Mouse (Mus musculus): ENCODE data around the gene Zfp367. TPM values are rescaled to one million over a fixed set of nuclear protein-coding genes. Genes with fewer than 3 reads are reported as not detected.

Gene Zfp367
- polyA plus RNA-seq, 1 experiment from 2014 or later: 12.8 TPM

DNA sequence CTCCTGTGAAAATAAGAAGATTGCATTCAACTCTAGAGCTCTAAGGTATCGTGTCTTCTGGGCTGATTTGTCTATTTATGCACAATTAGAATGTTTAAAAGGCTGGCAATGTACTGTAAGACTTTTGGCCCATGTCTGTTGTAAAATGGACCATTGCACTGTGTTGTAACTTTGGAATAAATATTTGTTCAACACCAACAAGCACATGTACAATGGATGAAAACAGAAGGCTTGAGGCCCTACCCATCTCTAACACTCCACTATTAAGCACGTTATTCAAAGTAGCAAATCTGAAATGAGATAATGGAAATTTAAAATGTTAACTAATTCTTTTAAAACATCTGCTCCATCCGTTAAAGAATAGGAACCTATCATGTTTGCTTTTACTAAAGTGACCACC is 45.9 kb downstream of the Zfp367 start:
- Histone ChIP-seq H3K27ac (ENCODE audit: low read length) (no peak overlapping the region), H3K9ac (ENCODE audit: low read depth, low read length) (no peak overlapping the region), H3K4me2 (ENCODE audit: low read depth, low read length) (no peak overlapping the region), H3K4me1 (ENCODE audit: control insufficient read depth, insufficient read depth, low read length) (peaks cover 12% of the 10 kb centered on the region; the same call in 1 of the 2 replicates), H3K36me3 (ENCODE audit: control insufficient read depth, insufficient read depth, low read length) (no peaks in the 10 kb centered on the region), H3K27me3 (replicated peaks; ENCODE audit: control insufficient read depth, insufficient read depth, low read length) (no peaks in the 10 kb centered on the region), H3K4me3 (ENCODE audit: low read length) (no peak overlapping the region), H3K9me3 (ENCODE audit: control insufficient read depth, low read length) (no peaks in the 10 kb centered on the region)
- ATAC-seq: no peak
- 62% methylated on average over 3 of the region's 3 CpGs for WGBS

DNA sequence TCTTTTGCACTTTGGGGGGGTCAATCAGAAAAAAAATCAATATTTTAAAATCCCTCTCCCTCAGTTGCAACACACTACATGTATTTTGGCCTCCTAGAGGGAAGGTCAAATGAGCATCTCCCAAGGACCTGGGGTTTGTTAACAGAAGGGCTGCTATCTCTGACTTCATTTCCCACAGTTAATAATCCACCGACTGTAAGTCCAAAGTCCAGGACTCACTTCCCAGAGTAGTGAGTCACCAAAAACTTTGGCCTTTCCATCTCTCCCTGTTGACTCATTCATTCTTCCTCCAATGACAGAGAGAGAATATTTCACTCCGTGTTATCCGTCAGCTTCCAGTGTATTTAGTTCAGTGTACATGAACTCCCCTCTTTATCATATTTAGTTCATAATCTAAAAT is 47.3 kb downstream of the Zfp367 start:
- Histone ChIP-seq H3K4me3 (ENCODE audit: low read length) (no peak overlapping the region), H3K9ac (ENCODE audit: low read depth, low read length) (no peak overlapping the region), H3K27me3 (replicated peaks; ENCODE audit: control insufficient read depth, insufficient read depth, low read length) (no peaks in the 10 kb centered on the region), H3K4me2 (ENCODE audit: low read depth, low read length) (no peak overlapping the region), H3K36me3 (ENCODE audit: control insufficient read depth, insufficient read depth, low read length) (no peaks in the 10 kb centered on the region), H3K9me3 (ENCODE audit: control insufficient read depth, low read length) (no peaks in the 10 kb centered on the region), H3K4me1 (ENCODE audit: control insufficient read depth, insufficient read depth, low read length) (peaks cover 12% of the 10 kb centered on the region; the same call in 1 of the 2 replicates), H3K27ac (ENCODE audit: low read length) (no peak overlapping the region)
- WGBS: 56% methylated on average over 3 of the region's 3 CpGs
- ATAC-seq: peak; percentile 88

DNA sequence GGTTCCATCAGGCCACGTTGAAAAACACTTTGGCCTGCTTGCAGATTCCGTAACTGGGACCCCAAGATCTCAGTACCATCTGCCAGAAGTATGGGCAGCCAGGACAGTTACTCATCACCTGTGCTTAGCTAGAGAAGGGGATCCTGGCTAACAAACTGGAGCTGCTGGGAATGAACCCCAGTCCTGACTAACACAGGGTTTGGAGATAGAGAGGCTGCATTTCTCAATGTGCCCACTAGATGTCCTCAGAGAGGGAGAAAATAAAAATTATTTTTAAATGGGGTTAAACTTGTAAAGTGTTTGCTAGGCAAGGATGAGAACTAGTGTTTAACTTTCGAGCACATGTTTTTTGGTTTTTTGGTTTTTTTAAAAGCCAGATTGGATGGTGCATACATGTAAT is 52.8 kb downstream of the Zfp367 start:
- WGBS: 72% methylated on average over 3 of the region's 3 CpGs
- H3K4me1 ChIP-seq (ENCODE audit: control insufficient read depth, insufficient read depth, low read length): no peaks in the 10 kb centered on the region
- H3K4me3 ChIP-seq (ENCODE audit: low read length): no peak overlapping the region
- H3K9me3 ChIP-seq (ENCODE audit: control insufficient read depth, low read length): no peaks in the 10 kb centered on the region
- no peaks in the 10 kb centered on the region for H3K27me3 ChIP-seq (replicated peaks; ENCODE audit: control insufficient read depth, insufficient read depth, low read length)
- ATAC-seq: peak; percentile 45; the same call in 1 of the 2 replicates
- H3K27ac ChIP-seq (ENCODE audit: low read length): no peak overlapping the region
- no peaks in the 10 kb centered on the region for H3K36me3 ChIP-seq (ENCODE audit: control insufficient read depth, insufficient read depth, low read length)
- H3K4me2 ChIP-seq (ENCODE audit: low read depth, low read length): no peak overlapping the region
- H3K9ac ChIP-seq (ENCODE audit: low read depth, low read length): no peak overlapping the region

DNA sequence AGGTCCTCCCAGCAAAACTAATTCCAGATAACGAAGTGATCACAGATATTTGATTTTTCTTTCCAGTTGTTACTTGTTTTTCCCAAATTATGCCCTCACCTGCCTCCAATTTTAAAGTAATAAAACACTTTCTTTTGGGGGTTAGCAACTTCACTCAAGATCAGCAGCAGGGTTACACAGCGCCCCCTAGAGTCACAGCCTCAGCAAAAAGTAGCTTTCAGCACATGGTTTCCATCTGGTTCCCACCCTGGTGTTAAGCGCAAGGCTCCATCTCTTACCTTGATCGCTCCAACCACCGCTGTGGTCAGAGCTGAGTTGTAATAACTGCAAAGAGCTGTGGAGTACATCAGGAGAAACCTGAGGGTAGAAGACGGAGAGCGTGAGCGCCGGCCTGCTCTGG is 54.0 kb downstream of the Zfp367 start:
- no peaks in the 10 kb centered on the region for H3K4me1 ChIP-seq (ENCODE audit: control insufficient read depth, insufficient read depth, low read length)
- 78% methylated on average over 9 of the region's 9 CpGs for WGBS
- no peak for ATAC-seq

DNA sequence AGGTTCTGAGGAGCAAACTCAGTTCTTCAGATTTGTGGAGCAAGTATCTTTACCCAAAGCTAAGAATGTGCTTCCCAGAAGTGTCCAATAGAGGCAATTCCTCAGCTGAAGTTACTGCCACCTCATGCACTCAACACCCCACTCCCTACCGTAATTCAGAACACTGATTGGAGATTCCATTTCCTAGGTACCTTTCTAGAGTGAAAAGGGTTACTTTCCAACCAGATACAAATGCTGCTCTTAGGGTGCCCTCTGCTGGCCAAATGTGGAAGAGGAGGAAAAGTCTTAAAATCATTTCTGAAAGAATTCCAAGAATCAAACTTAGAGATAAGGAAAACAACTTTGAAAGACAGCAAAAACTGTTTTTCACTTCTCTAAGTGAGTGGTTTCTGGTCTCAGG is 59.7 kb downstream of the Zfp367 start:
- Histone ChIP-seq H3K9me3 (ENCODE audit: control insufficient read depth, low read length) (no peaks in the 10 kb centered on the region), H3K4me1 (ENCODE audit: control insufficient read depth, insufficient read depth, low read length) (no peaks in the 10 kb centered on the region; the same call in 1 of the 2 replicates), H3K27ac (ENCODE audit: low read length) (no peak overlapping the region), H3K27me3 (replicated peaks; ENCODE audit: control insufficient read depth, insufficient read depth, low read length) (no peaks in the 10 kb centered on the region), H3K4me3 (ENCODE audit: low read length) (no peak overlapping the region), H3K36me3 (ENCODE audit: control insufficient read depth, insufficient read depth, low read length) (no peaks in the 10 kb centered on the region), H3K9ac (ENCODE audit: low read depth, low read length) (no peak overlapping the region), H3K4me2 (ENCODE audit: low read depth, low read length) (no peak overlapping the region)
- ATAC-seq: no peak; the same call in 1 of the 2 replicates
- 4% methylated on average over 1 of the region's 1 CpGs for WGBS

More for the DNA sequence above, 54.0 kb downstream of the Zfp367 start:
- no peaks in the 10 kb centered on the region for H3K9me3 ChIP-seq (ENCODE audit: control insufficient read depth, low read length)
- no peaks in the 10 kb centered on the region for H3K27me3 ChIP-seq (replicated peaks; ENCODE audit: control insufficient read depth, insufficient read depth, low read length)
- H3K4me3 ChIP-seq (ENCODE audit: low read length): no peak overlapping the region
- H3K4me2 ChIP-seq (ENCODE audit: low read depth, low read length): no peak overlapping the region
- H3K27ac ChIP-seq (ENCODE audit: low read length): no peak overlapping the region
- no peak overlapping the region for H3K9ac ChIP-seq (ENCODE audit: low read depth, low read length)
- H3K36me3 ChIP-seq (ENCODE audit: control insufficient read depth, insufficient read depth, low read length): no peaks in the 10 kb centered on the region

DNA sequence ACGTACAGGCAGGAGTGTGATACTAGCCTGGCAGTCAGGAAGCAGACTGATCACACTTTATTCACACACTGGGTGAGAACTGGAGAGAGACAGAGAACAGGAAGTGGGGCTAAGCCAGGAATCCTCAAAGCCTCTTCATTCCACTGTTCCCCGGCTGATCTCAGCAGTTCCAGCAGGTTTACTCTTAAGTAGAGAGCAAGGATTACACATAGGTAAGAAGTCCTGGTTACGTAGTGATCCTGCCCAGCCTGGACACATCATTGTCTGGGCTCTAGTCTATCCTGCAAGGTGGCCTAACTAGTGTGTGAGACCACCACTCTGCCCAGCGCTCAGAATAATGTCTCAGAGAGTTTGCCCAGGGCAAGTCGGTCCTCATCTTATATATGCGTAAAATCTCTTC is 60.2 kb downstream of the Zfp367 start:
- Histone ChIP-seq H3K4me1 (ENCODE audit: control insufficient read depth, insufficient read depth, low read length) (no peaks in the 10 kb centered on the region; the same call in 1 of the 2 replicates), H3K4me3 (ENCODE audit: low read length) (no peak overlapping the region), H3K27me3 (replicated peaks; ENCODE audit: control insufficient read depth, insufficient read depth, low read length) (no peaks in the 10 kb centered on the region), H3K36me3 (ENCODE audit: control insufficient read depth, insufficient read depth, low read length) (no peaks in the 10 kb centered on the region), H3K4me2 (ENCODE audit: low read depth, low read length) (no peak overlapping the region), H3K9ac (ENCODE audit: low read depth, low read length) (no peak overlapping the region), H3K9me3 (ENCODE audit: control insufficient read depth, low read length) (no peaks in the 10 kb centered on the region), H3K27ac (ENCODE audit: low read length) (no peak overlapping the region)
- 62% methylated on average over 6 of the region's 6 CpGs for WGBS
- ATAC-seq: no peak

DNA sequence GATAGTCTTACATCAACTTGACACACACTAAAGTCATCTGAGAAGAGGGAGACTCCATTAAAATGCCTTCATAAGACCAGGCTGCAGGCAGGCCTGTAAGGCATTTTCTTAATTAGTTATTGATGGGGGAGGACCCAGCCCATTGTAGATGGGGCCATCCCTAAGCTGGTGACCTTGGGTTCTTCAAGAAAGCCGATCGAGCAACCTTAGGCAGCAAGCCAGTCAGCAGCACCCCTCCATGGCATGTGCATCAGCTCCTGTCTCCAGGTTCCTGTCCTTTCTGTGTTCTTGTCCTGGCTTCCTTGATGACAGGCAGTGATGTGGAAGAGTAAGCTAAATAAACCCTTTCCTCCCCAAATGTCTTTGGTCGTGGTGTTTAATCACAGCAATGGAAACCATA is 60.9 kb downstream of the Zfp367 start:
- no peaks in the 10 kb centered on the region for H3K27me3 ChIP-seq (replicated peaks; ENCODE audit: control insufficient read depth, insufficient read depth, low read length)
- no peak overlapping the region for H3K4me3 ChIP-seq (ENCODE audit: low read length)
- no peak overlapping the region for H3K9ac ChIP-seq (ENCODE audit: low read depth, low read length)
- WGBS: 67% methylated on average over 3 of the region's 3 CpGs
- H3K36me3 ChIP-seq (ENCODE audit: control insufficient read depth, insufficient read depth, low read length): no peaks in the 10 kb centered on the region
- H3K9me3 ChIP-seq (ENCODE audit: control insufficient read depth, low read length): no peaks in the 10 kb centered on the region
- no peak for ATAC-seq
- H3K27ac ChIP-seq (ENCODE audit: low read length): no peak overlapping the region
- no peaks in the 10 kb centered on the region; the same call in 1 of the 2 replicates for H3K4me1 ChIP-seq (ENCODE audit: control insufficient read depth, insufficient read depth, low read length)
- no peak overlapping the region for H3K4me2 ChIP-seq (ENCODE audit: low read depth, low read length)

DNA sequence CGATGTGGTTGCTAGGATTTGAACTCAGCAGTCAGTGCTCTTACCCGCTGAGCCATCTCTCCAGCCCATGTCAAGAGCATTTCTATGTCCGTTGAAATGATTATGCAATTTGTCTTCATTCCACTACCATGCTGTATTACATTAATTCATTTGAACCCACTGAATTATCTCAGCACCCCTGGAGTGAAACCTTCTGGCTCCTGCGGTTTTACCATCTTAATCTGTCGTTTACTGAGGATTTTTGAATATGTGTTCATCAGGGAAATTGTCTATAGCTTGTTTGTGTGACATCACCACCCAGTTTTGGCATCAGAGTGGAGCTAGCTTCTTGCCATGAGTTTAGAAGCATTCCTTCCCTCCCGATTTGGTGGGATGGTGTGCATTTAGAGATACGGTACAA is 62.0 kb downstream of the Zfp367 start:
- 79% methylated on average over 7 of the region's 7 CpGs for whole genome bisulfite sequencing
- no peak for ATAC-seq
- Histone ChIP-seq H3K4me3 (ENCODE audit: low read length) (no peak overlapping the region), H3K36me3 (ENCODE audit: control insufficient read depth, insufficient read depth, low read length) (no peaks in the 10 kb centered on the region), H3K4me2 (ENCODE audit: low read depth, low read length) (no peak overlapping the region), H3K4me1 (ENCODE audit: control insufficient read depth, insufficient read depth, low read length) (no peaks in the 10 kb centered on the region; the same call in 1 of the 2 replicates), H3K27ac (ENCODE audit: low read length) (no peak overlapping the region), H3K9me3 (ENCODE audit: control insufficient read depth, low read length) (no peaks in the 10 kb centered on the region), H3K9ac (ENCODE audit: low read depth, low read length) (no peak overlapping the region), H3K27me3 (replicated peaks; ENCODE audit: control insufficient read depth, insufficient read depth, low read length) (no peaks in the 10 kb centered on the region)

DNA sequence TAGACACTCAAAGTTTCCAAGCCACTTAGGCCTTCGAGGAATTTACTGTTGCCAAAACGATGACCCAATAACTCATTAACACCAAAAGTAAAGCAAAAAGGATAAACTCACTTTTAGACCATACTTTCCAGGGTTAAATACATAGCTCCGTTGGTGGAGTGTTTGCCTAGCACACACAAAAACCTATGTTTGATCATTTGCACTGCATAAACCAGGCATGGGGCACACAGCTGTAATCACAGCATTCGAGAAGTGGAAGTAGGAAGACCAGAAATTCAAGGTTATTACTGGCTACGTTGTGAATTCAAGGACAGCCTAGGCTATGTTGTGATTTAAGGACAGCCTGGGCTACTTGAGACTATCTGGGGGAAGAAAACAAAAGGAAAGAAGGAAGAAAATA is 62.7 kb downstream of the Zfp367 start:
- Histone ChIP-seq H3K9ac (ENCODE audit: low read depth, low read length) (no peak overlapping the region), H3K36me3 (ENCODE audit: control insufficient read depth, insufficient read depth, low read length) (no peaks in the 10 kb centered on the region), H3K9me3 (ENCODE audit: control insufficient read depth, low read length) (no peaks in the 10 kb centered on the region), H3K4me3 (ENCODE audit: low read length) (no peak overlapping the region), H3K27me3 (replicated peaks; ENCODE audit: control insufficient read depth, insufficient read depth, low read length) (no peaks in the 10 kb centered on the region), H3K27ac (ENCODE audit: low read length) (no peak overlapping the region), H3K4me1 (ENCODE audit: control insufficient read depth, insufficient read depth, low read length) (no peaks in the 10 kb centered on the region; the same call in 1 of the 2 replicates), H3K4me2 (ENCODE audit: low read depth, low read length) (no peak overlapping the region)
- ATAC-seq: no peak
- WGBS: 61% methylated on average over 5 of the region's 5 CpGs

DNA sequence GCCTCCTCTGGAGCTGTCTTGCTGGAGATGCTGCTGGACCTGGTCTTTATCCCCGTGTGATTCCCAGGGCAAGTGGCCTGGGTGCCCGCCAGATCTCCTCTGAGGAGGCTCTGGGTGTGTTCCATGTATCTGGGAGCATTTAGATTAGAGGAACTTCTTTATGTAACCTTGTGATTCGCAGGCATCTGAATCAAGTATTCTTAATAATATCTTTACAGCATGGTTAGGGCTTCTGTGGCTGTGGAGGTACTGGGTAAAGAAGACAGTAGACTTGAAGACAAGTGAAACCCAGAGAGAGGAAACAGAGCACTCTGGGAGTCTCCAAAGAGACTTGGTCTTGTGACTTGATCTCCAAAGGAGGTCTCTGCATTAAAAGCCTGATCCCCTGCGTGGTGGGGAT is 63.9 kb downstream of the Zfp367 start, which contains the start of gene Hsd17b3:
Gene Hsd17b3 (minus strand): TSS at position 101 of the 400 bp plus-strand sequence.
- ATAC-seq: no peak
- WGBS: 82% methylated on average over 4 of the region's 4 CpGs
- H3K4me3 ChIP-seq (ENCODE audit: low read length): no peak within 1 kb of the TSS
- H3K4me2 ChIP-seq (ENCODE audit: low read depth, low read length): no peak within 1 kb of the TSS
- no peaks in the 10 kb centered on the region for H3K27me3 ChIP-seq (replicated peaks; ENCODE audit: control insufficient read depth, insufficient read depth, low read length)
- H3K27ac ChIP-seq (ENCODE audit: low read length): no peak within 1 kb of the TSS
- no peaks in the 10 kb centered on the region for H3K36me3 ChIP-seq (ENCODE audit: control insufficient read depth, insufficient read depth, low read length)
- no peak within 1 kb of the TSS for H3K9ac ChIP-seq (ENCODE audit: low read depth, low read length)
- H3K9me3 ChIP-seq (ENCODE audit: control insufficient read depth, low read length): no peaks in the 10 kb centered on the region
- H3K4me1 ChIP-seq (ENCODE audit: control insufficient read depth, insufficient read depth, low read length): no peaks in the 10 kb centered on the region; the same call in 1 of the 2 replicates

Measured in intestine, embryonic 16.5 days (tissue).